Mouse (Mus musculus): ENCODE data around the gene Luc7l3. TPM values are rescaled to one million over a fixed set of nuclear protein-coding genes. Genes with fewer than 3 reads are reported as not detected.

The Luc7l3 gene
- total RNA-seq, 1 experiment from 2014 or later = 210 TPM

DNA sequence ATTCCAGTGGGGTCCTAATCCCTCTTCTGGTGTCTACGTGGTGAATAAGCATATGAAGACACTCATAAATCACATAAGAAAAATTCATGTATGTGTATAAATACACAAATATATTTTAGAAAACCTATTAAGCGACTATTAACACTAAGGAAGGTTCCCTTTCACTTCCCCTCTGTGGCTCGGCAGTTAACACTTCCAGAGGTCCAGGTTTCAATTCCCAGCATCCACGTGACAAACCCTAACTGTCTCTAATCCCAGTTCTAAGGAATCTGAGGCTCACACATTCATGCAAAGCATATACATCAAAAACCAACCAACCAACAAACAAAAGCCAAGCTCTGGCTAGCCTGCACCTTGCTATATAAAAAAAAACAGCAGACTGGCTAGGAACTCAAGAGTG lies 4.3 kb downstream of the Luc7l3 start:
- no peak for ATAC-seq (replicated peaks; ENCODE audit: insufficient number of reproducible peaks, low FRiP score, low TSS enrichment, poor library complexity, severe bottlenecking)

DNA sequence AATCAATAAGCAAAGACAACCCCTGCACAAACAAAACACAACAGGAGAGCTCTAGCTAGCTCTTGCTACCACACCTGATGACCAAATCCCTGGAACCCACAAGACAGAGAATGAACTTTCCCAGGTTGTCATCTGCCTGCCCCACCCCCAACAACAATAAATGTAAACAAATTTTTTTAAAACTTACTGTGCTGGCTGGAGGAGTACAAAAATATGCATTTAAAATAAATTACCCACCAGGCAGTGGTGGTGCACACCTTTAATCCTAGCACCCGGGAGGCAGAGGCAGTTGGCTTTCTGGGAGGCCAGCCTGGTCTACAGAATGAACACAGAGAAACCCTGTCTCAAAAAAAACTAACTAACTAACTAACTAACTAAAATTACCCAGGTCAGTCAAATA lies 4.8 kb downstream of the Luc7l3 start:
- no peak for ATAC-seq (replicated peaks; ENCODE audit: insufficient number of reproducible peaks, low FRiP score, low TSS enrichment, poor library complexity, severe bottlenecking)

DNA sequence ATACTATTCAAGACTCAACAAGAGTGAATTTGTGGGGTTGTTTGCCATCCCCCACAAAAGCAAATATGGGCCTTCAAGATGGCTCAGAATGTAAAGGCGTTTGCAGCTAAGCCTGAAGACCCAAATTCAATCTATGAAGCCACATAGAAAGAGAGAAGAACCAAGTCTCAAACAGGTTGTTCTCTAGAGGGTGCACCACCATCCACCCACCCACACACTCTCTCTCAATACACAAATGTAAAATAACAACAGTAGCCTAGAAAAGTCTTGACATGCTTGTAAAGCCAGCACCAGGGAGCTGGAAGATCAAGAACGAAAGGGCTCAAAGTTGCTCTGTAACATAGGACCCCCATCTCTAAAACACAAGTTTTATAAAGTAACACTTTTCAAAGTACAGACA lies 5.3 kb downstream of the Luc7l3 start:
- no peak for ATAC-seq (replicated peaks; ENCODE audit: insufficient number of reproducible peaks, low FRiP score, low TSS enrichment, poor library complexity, severe bottlenecking)

GRCm38 (mm10) chr11:94315308-94315707 lies 6.5 kb downstream of the Luc7l3 start:
- no peak for ATAC-seq (replicated peaks; ENCODE audit: insufficient number of reproducible peaks, low FRiP score, low TSS enrichment, poor library complexity, severe bottlenecking)

DNA sequence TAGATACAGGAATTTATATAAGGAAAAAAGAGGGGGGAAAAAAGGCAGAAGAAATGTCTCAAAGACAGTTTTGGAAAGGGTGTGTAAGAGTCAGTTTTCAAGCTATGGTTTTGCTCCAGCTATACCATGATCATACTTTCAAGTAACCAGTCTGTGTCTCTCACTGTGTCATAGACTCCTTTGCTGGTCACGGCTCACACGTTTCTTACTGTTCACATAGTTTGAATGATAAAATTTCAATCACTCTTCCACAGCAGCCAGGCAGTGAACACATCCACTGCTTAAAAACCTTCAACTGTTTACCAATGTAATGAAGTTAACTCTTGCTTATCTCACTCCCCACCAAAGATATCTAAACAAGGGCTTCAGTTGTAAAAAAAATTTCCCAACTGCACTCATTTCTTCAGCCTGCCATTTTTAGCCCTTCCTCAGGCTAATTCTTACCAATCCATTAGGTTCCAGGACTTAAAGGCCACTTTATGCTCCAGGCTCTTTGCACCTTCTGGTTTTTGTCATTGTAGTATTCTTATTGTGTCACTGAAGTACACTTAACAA lies 7.6 kb downstream of the Luc7l3 start:
- no peak for ATAC-seq (replicated peaks; ENCODE audit: insufficient number of reproducible peaks, low FRiP score, low TSS enrichment, poor library complexity, severe bottlenecking)

- ATAC-seq (replicated peaks; ENCODE audit: insufficient number of reproducible peaks, low FRiP score, low TSS enrichment, poor library complexity, severe bottlenecking) = no peak
These were observed 9.1 kb downstream of the Luc7l3 start for GRCm38 (mm10) chr11:94312733-94313132.

DNA sequence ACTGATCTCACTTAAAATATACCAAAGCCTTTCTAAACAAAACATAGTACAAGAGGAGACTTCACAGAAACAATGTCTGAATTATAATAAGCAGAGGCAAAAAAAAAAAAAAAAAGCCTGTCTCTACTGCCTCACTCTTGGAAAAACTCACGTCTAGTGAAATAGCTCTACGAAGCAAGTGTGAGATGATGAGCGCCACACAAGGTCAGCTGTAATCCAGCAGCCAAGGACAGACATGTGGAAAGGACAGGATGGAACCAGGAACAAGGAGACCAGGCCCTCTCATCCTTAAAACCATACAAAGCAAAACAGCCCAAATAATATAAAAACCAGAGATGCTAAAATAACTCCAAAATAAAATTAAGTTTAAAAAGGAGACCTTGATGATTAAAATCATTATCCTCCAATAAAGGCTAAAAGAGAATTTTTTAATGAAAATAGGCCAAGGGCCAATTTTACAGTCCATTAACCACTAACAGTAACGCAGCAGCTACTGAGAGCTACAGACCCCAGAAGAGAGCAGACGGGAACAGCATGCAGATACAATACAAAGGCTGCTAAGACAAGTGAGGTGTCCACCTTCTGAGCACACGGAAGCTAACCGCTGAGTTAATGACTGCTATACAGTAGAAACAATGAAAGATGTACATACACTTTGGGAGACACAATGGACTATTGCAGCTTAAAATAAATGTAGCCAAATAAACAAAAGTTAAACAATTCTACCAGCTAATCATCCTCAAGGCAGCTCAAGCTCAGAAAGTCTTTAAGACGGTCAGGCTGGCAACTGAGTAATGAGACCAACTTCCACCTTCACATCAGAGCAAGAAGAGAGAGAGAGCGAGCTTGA lies 26.6 kb downstream of the Luc7l3 start:
- ATAC-seq (replicated peaks; ENCODE audit: insufficient number of reproducible peaks, low FRiP score, low TSS enrichment, poor library complexity, severe bottlenecking) = no peak

DNA sequence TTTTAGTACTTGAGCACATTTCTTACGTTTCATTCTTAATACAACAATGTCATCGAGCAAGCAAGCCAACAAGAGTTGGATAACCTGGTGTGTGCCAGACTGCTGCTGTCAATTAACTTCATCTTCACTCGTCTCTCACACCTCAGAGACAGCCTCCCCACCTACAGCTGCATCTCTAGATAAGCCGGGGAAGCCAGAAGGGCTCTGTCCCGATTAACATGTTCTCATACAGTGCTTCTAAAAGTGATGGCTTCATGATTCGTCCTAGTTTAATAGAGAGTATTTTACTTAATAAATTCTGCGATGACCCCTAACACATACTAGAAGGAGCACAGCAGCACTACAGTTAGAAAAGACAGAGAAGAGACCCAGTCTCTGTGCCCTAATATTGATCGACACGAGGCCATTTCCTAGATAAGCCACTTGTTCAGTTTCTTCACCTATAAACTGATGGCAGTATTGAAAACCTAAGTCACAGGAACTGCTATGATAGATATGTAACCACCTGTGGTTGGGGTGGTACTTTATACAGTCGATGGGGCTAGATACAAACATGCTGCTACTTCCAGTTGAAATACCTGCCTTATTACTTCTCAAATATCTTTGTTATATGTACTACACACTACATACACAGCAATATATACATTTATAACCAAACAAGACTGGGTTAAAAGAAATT lies 31.6 kb downstream of the Luc7l3 start:
- no peak for ATAC-seq (replicated peaks; ENCODE audit: insufficient number of reproducible peaks, low FRiP score, low TSS enrichment, poor library complexity, severe bottlenecking)

GRCm38 (mm10) chr11:94287105-94287504 lies 34.7 kb downstream of the Luc7l3 start:
- ATAC-seq (replicated peaks; ENCODE audit: insufficient number of reproducible peaks, low FRiP score, low TSS enrichment, poor library complexity, severe bottlenecking) = no peak

DNA sequence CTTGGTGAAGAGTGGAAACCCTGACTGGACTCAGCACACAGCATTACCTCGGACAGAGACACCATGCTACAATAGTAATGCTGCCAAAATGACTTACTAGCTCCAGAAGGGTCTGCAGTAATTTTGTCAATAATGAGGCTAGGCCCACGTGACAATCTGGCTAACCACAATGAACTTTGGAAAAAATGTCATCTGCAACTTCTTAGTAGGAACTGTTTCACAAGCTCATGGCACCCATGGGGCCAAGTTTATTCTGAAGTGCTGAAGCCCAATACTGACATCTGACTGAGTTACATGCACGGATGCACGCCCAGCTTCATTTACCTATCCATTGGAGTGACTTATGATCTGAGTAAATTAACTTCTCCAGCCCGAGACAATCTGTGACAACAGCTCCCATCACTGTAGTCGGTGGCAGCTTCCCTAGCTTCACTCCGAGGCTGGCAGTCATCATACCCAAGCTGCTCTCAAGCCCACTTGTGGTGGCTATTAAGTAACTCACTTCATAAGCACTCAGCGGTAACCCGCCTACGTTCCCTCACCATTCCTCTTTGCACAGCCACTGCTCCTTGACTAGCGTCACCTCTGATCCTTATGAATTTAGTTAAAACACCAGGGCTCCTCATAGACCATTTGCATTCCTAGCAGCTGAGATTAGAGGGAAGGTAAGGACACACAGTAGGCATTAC lies 35.8 kb downstream of the Luc7l3 start:
- no peak for ATAC-seq (replicated peaks; ENCODE audit: insufficient number of reproducible peaks, low FRiP score, low TSS enrichment, poor library complexity, severe bottlenecking)

GRCm38 (mm10) chr11:94283536-94284099 lies 38.2 kb downstream of the Luc7l3 start:
- ATAC-seq (replicated peaks; ENCODE audit: insufficient number of reproducible peaks, low FRiP score, low TSS enrichment, poor library complexity, severe bottlenecking) = no peak

DNA sequence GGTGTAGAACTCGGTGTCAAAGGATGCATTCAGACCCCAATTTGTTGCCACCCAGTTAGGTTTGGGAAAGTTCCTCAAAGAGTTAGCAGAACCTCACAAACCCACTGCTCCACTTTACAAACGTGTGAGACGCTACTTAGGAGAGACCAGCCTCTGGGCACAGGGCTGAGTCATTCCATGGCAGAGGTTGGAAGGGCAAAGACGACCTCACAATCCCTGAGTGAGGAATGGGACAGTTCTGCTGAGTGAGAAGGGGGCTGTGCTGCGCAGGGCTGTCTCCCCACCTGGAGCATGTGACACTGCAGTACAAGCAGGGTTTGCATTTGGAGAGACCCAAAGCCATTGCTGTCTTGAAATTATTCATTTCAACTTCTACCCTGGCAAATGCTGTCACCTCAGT lies 39.5 kb downstream of the Luc7l3 start:
- ATAC-seq (replicated peaks; ENCODE audit: insufficient number of reproducible peaks, low FRiP score, low TSS enrichment, poor library complexity, severe bottlenecking) = no peak

- no peak for ATAC-seq (replicated peaks; ENCODE audit: insufficient number of reproducible peaks, low FRiP score, low TSS enrichment, poor library complexity, severe bottlenecking)
These were observed 40.3 kb downstream of the Luc7l3 start, which contains the start of gene Gm21885 for GRCm38 (mm10) chr11:94281199-94282181. Gene Gm21885 (plus strand): TSS chr11:94281873.

DNA sequence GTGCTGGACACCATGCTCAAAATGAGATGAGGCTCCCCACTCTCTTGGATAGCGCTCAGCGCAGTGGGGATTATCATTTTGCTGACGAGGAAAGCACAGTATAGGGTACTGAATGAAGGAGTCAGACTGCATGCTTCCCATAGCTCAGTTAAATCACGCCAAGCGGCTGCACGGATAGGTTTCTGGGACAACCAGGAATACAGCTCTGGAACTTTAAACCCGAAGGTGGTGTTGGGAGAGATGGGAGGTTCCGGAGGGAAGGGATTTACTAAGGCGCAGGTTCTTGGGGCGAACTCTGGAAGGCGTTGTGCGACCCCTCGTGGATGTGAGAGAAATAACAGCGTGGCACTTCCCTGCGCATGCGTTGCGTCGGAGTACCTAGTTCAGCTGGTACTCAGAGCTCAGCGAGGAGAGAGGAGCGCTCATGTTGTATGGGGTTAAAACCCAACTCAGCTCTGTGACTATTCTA lies 44.9 kb downstream of the Luc7l3 start:
- peak; percentile 89 for ATAC-seq (replicated peaks; ENCODE audit: insufficient number of reproducible peaks, low FRiP score, low TSS enrichment, poor library complexity, severe bottlenecking)

DNA sequence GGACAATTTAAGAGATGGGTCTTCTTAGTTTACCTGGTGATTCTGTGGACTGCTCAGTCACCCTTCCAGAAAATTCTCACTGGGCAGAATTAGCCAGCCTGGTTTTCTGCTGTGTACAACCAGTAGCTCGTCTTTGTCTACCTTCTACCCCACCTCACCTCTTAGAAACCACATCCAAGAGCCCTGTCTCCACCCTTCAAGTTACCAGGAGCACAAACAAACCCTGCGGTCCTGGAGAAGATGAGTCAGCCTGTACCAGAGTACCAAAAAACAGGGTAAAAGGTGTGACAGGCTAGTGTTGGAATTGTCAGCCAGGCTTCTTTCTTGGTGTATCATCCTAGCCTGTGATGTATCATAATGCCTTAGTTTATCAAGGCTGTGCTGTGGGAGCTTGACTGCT lies 46.1 kb downstream of the Luc7l3 start:
- ATAC-seq (replicated peaks; ENCODE audit: insufficient number of reproducible peaks, low FRiP score, low TSS enrichment, poor library complexity, severe bottlenecking) = no peak

DNA sequence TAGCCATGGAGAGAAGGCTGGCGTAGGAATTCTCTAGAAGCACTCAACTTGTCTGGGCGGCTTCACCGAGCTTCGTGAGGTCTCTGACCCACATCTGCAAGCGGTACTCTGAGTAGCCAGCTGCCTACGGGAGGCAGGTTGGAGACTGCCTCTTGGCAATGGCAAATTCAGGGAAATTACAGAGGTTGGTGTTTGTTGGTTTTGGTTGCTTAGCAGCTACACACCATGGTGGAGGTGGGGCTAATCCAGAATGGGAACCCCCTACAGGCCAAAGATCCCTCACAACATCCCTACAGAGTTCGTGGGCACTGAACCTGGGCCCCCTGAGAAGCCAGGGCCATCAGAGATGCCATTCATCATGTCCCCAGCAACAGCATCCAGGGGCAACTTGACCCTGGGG lies 46.6 kb downstream of the Luc7l3 start:
- no peak for ATAC-seq (replicated peaks; ENCODE audit: insufficient number of reproducible peaks, low FRiP score, low TSS enrichment, poor library complexity, severe bottlenecking)

- no peak for ATAC-seq (replicated peaks; ENCODE audit: insufficient number of reproducible peaks, low FRiP score, low TSS enrichment, poor library complexity, severe bottlenecking)
These were observed 47.5 kb downstream of the Luc7l3 start for GRCm38 (mm10) chr11:94274206-94274867.

Data from monocyte, adult 5-6 weeks (primary cell).